Mouse (Mus musculus): ENCODE data around the gene Psmb3. TPM values are rescaled to one million over a fixed set of nuclear protein-coding genes. Genes with fewer than 3 reads are reported as not detected.
"Not testable (repeated sequence)": the region's sequence is repeated elsewhere in the genome, so short reads cannot be mapped to it uniquely, and the experiment has no call there.

Psmb3 gene
- polyA plus RNA-seq, 1 experiment from 2014 or later, result 438 TPM

GRCm38 (mm10) chr11:97714784-97715760, 11.9 kb downstream of the Psmb3 start:
- Histone ChIP-seq H3K9me3 (replicated peaks) (0 out of 2 replicates have a peak, but pooled peaks cover 6% of the 10 kb centered on the region), H3K4me1 (no peaks in the 10 kb centered on the region), H3K4me3 (no peak overlapping the region), H3K36me3 (peaks cover 84% of the 10 kb centered on the region), H3K27ac (no peak overlapping the region), H3K27me3 (no peaks in the 10 kb centered on the region), H3K4me2 (replicated peaks) (no peak overlapping the region), H3K9ac (no peak overlapping the region)
- WGBS, result 92% methylated on average over 14 of the region's 14 CpGs
- no peak for ATAC-seq (ENCODE audit: low FRiP score)

- H3K4me2 ChIP-seq (replicated peaks), result no peak overlapping the region
- 0 out of 2 replicates have a peak, but pooled peaks cover 6% of the 10 kb centered on the region for H3K9me3 ChIP-seq (replicated peaks)
- peaks cover 94% of the 10 kb centered on the region for H3K36me3 ChIP-seq
- 88% methylated on average over 8 of the region's 8 CpGs for WGBS
- no peaks in the 10 kb centered on the region for H3K4me1 ChIP-seq
- no peak overlapping the region for H3K27ac ChIP-seq
- no peak for ATAC-seq (ENCODE audit: low FRiP score)
- no peaks in the 10 kb centered on the region for H3K27me3 ChIP-seq
- H3K4me3 ChIP-seq, result no peak overlapping the region
- H3K9ac ChIP-seq, result no peak overlapping the region
These were observed 12.8 kb downstream of the Psmb3 start for GRCm38 (mm10) chr11:97716021-97716420.

GRCm38 (mm10) chr11:97717369-97718280, 14.4 kb downstream of the Psmb3 start:
- H3K4me2 ChIP-seq (replicated peaks), result no peak overlapping the region
- no peak overlapping the region for H3K27ac ChIP-seq
- no peak overlapping the region for H3K4me3 ChIP-seq
- no peaks in the 10 kb centered on the region for H3K27me3 ChIP-seq
- H3K9ac ChIP-seq, result no peak overlapping the region
- H3K9me3 ChIP-seq (replicated peaks), result peaks cover 12% of the 10 kb centered on the region
- 89% methylated on average over 26 of the region's 26 CpGs for WGBS
- no peak for ATAC-seq (ENCODE audit: low FRiP score)
- no peaks in the 10 kb centered on the region for H3K4me1 ChIP-seq
- peaks cover 94% of the 10 kb centered on the region for H3K36me3 ChIP-seq

- no peak overlapping the region for H3K4me2 ChIP-seq (replicated peaks)
- no peak overlapping the region for H3K4me3 ChIP-seq
- H3K4me1 ChIP-seq, result no peaks in the 10 kb centered on the region
- H3K9me3 ChIP-seq (replicated peaks), result peaks cover 12% of the 10 kb centered on the region
- no peaks in the 10 kb centered on the region for H3K27me3 ChIP-seq
- no peak overlapping the region for H3K27ac ChIP-seq
- WGBS, result 89% methylated on average over 15 of the region's 15 CpGs
- H3K9ac ChIP-seq, result no peak overlapping the region
- H3K36me3 ChIP-seq, result peaks cover 93% of the 10 kb centered on the region
- ATAC-seq (ENCODE audit: low FRiP score), result no peak
These were observed 15.2 kb downstream of the Psmb3 start for GRCm38 (mm10) chr11:97718281-97718860.

- Histone ChIP-seq H3K9ac (no peak overlapping the region), H3K36me3 (peaks cover 93% of the 10 kb centered on the region), H3K4me3 (no peak overlapping the region), H3K27me3 (no peaks in the 10 kb centered on the region), H3K27ac (no peak overlapping the region), H3K4me1 (no peaks in the 10 kb centered on the region), H3K9me3 (replicated peaks) (peaks cover 12% of the 10 kb centered on the region), H3K4me2 (replicated peaks) (no peak overlapping the region)
- 89% methylated on average over 4 of the region's 4 CpGs for WGBS
- no peak for ATAC-seq (ENCODE audit: low FRiP score)
These were observed 15.8 kb downstream of the Psmb3 start for GRCm38 (mm10) chr11:97719041-97719440.

GRCm38 (mm10) chr11:97721338-97721737, 18.1 kb downstream of the Psmb3 start:
- WGBS, result 92% methylated on average over 4 of the region's 4 CpGs
- Histone ChIP-seq H3K27ac (no peak overlapping the region), H3K36me3 (peaks cover 96% of the 10 kb centered on the region), H3K4me3 (no peak overlapping the region), H3K9ac (no peak overlapping the region), H3K27me3 (no peaks in the 10 kb centered on the region), H3K9me3 (replicated peaks) (peaks cover 6% of the 10 kb centered on the region), H3K4me2 (replicated peaks) (no peak overlapping the region), H3K4me1 (no peaks in the 10 kb centered on the region)
- ATAC-seq (ENCODE audit: low FRiP score), result no peak

- H3K9ac ChIP-seq, result no peak overlapping the region
- H3K9me3 ChIP-seq (replicated peaks), result peaks cover 6% of the 10 kb centered on the region
- H3K27me3 ChIP-seq, result no peaks in the 10 kb centered on the region
- 93% methylated on average over 7 of the region's 7 CpGs for WGBS
- H3K36me3 ChIP-seq, result peaks cover 99% of the 10 kb centered on the region
- no peaks in the 10 kb centered on the region for H3K4me1 ChIP-seq
- H3K4me2 ChIP-seq (replicated peaks), result no peak overlapping the region
- H3K27ac ChIP-seq, result no peak overlapping the region
- ATAC-seq (ENCODE audit: low FRiP score), result no peak
- H3K4me3 ChIP-seq, result no peak overlapping the region
These were observed 20.5 kb downstream of the Psmb3 start for GRCm38 (mm10) chr11:97723709-97724108.

GRCm38 (mm10) chr11:97728311-97728710, 25.1 kb downstream of the Psmb3 start:
- peaks cover 87% of the 10 kb centered on the region for H3K36me3 ChIP-seq
- no peak overlapping the region for H3K4me3 ChIP-seq
- ATAC-seq (ENCODE audit: low FRiP score), result no peak
- no peaks in the 10 kb centered on the region for H3K9me3 ChIP-seq (replicated peaks)
- H3K4me1 ChIP-seq, result no peaks in the 10 kb centered on the region; the same call in 1 of the 2 replicates
- H3K27me3 ChIP-seq, result no peaks in the 10 kb centered on the region
- no peak overlapping the region for H3K4me2 ChIP-seq (replicated peaks)
- no peak overlapping the region for H3K27ac ChIP-seq
- no peak overlapping the region for H3K9ac ChIP-seq
- WGBS, result 79% methylated on average over 7 of the region's 7 CpGs

- H3K27me3 ChIP-seq, result no peaks in the 10 kb centered on the region
- no peak overlapping the region for H3K4me3 ChIP-seq
- H3K4me2 ChIP-seq (replicated peaks), result no peak overlapping the region
- peaks cover 83% of the 10 kb centered on the region for H3K36me3 ChIP-seq
- H3K9me3 ChIP-seq (replicated peaks), result no peaks in the 10 kb centered on the region
- H3K27ac ChIP-seq, result no peak overlapping the region
- peaks cover 3% of the 10 kb centered on the region; the same call in 1 of the 2 replicates for H3K4me1 ChIP-seq
- H3K9ac ChIP-seq, result no peak overlapping the region
- no peak for ATAC-seq (ENCODE audit: low FRiP score)
- WGBS, result 85% methylated on average over 7 of the region's 7 CpGs
These were observed 25.5 kb downstream of the Psmb3 start for GRCm38 (mm10) chr11:97728730-97729129.

- 43% methylated on average over 10 of the region's 10 CpGs for WGBS
- no peak for ATAC-seq (ENCODE audit: low FRiP score)
- Histone ChIP-seq H3K4me1 (peaks cover 9% of the 10 kb centered on the region), H3K27ac (no peak overlapping the region), H3K4me2 (replicated peaks) (no peak overlapping the region), H3K9ac (no peak overlapping the region), H3K36me3 (peaks cover 33% of the 10 kb centered on the region), H3K4me3 (no peak overlapping the region), H3K27me3 (no peaks in the 10 kb centered on the region), H3K9me3 (replicated peaks) (no peaks in the 10 kb centered on the region)
These were observed 30.5 kb downstream of the Psmb3 start for GRCm38 (mm10) chr11:97733689-97734088.

- WGBS, result 86% methylated on average over 5 of the region's 5 CpGs
- H3K4me1 ChIP-seq; ATAC-seq (ENCODE audit: low FRiP score); H3K9ac ChIP-seq; H3K27me3 ChIP-seq; H3K27ac ChIP-seq; H3K4me2 ChIP-seq (replicated peaks); H3K9me3 ChIP-seq (replicated peaks); H3K4me3 ChIP-seq: not testable (repeated sequence)
- peaks cover 23% of the 10 kb centered on the region for H3K36me3 ChIP-seq
These were observed 31.6 kb downstream of the Psmb3 start for GRCm38 (mm10) chr11:97734810-97735209.

- Histone ChIP-seq H3K4me3 (no peak overlapping the region), H3K27ac (no peak overlapping the region), H3K9me3 (replicated peaks) (no peaks in the 10 kb centered on the region), H3K36me3 (0 out of 2 replicates have a peak, but pooled peaks cover 9% of the 10 kb centered on the region), H3K4me1 (peaks cover 16% of the 10 kb centered on the region), H3K9ac (no peak overlapping the region), H3K4me2 (replicated peaks) (no peak overlapping the region), H3K27me3 (no peaks in the 10 kb centered on the region)
- no peak for ATAC-seq (ENCODE audit: low FRiP score)
- WGBS, result 91% methylated on average over 5 of the region's 5 CpGs
These were observed 33.4 kb downstream of the Psmb3 start for GRCm38 (mm10) chr11:97736645-97737044.
